Mouse (Mus musculus): ENCODE data around the gene Srp72.
"Not testable (repeated sequence)": the region's sequence is repeated elsewhere in the genome, so short reads cannot be mapped to it uniquely, and the experiment has no call there.

Srp72 gene

GRCm38 (mm10) chr5:76964651-76965050, 9.8 kb upstream of the Srp72 start:
- no peak for DNase-seq (ENCODE audit: low read depth, low spot score)

- no peak for DNase-seq (ENCODE audit: low read depth, low spot score)
Measured at GRCm38 (mm10) chr5:76969250-76969649, 5.2 kb upstream of the Srp72 start.

GRCm38 (mm10) chr5:76971115-76971514, 3.4 kb upstream of the Srp72 start:
- not testable (repeated sequence) for DNase-seq (ENCODE audit: low read depth, low spot score)

- no peak for DNase-seq (ENCODE audit: low read depth, low spot score)
Measured at GRCm38 (mm10) chr5:76973488-76973887, 995 bp upstream of the Srp72 start.

- no peak for DNase-seq (ENCODE audit: low read depth, low spot score)
Measured at GRCm38 (mm10) chr5:76974207-76974553, 303 bp upstream of the Srp72 start.

- peak; percentile 25 for DNase-seq (ENCODE audit: low read depth, low spot score)
Measured at GRCm38 (mm10) chr5:76975736-76976135, 1.3 kb downstream of the Srp72 start.

- no peak for DNase-seq (ENCODE audit: low read depth, low spot score)
Measured at GRCm38 (mm10) chr5:76984015-76984414, 9.5 kb downstream of the Srp72 start.

GRCm38 (mm10) chr5:76990789-76991188, 16.3 kb downstream of the Srp72 start:
- no peak for DNase-seq (ENCODE audit: low read depth, low spot score)

- no peak for DNase-seq (ENCODE audit: low read depth, low spot score)
Measured at GRCm38 (mm10) chr5:76993174-76993814, 18.8 kb downstream of the Srp72 start.

- DNase-seq (ENCODE audit: low read depth, low spot score), result no peak
Measured at GRCm38 (mm10) chr5:76998416-76998815, 23.9 kb downstream of the Srp72 start.

GRCm38 (mm10) chr5:77001192-77001591, 26.7 kb downstream of the Srp72 start:
- DNase-seq (ENCODE audit: low read depth, low spot score), result no peak

GRCm38 (mm10) chr5:77004051-77004821, 29.8 kb downstream of the Srp72 start, which contains the start of gene Arl9:
TSS of gene Arl9 (plus strand) at chr5:77004055.
- no peak for DNase-seq (ENCODE audit: low read depth, low spot score)

GRCm38 (mm10) chr5:77010352-77010751, 35.9 kb downstream of the Srp72 start:
- no peak for DNase-seq (ENCODE audit: low read depth, low spot score)

GRCm38 (mm10) chr5:77011082-77011481, 36.6 kb downstream of the Srp72 start:
- no peak for DNase-seq (ENCODE audit: low read depth, low spot score)

- DNase-seq (ENCODE audit: low read depth, low spot score), result no peak
Measured at GRCm38 (mm10) chr5:77013171-77013570, 38.7 kb downstream of the Srp72 start.

GRCm38 (mm10) chr5:77015544-77016482, 41.3 kb downstream of the Srp72 start, which contains the start of gene Thegl:
TSS of gene Thegl (plus strand) at chr5:77016023.
- peak; percentile 73 for DNase-seq (ENCODE audit: low read depth, low spot score)

- DNase-seq (ENCODE audit: low read depth, low spot score), result no peak
Measured at GRCm38 (mm10) chr5:77028034-77028433, 53.6 kb downstream of the Srp72 start.

- DNase-seq (ENCODE audit: low read depth, low spot score), result peak; percentile 36
Measured at GRCm38 (mm10) chr5:77029735-77030134, 55.3 kb downstream of the Srp72 start.

- DNase-seq (ENCODE audit: low read depth, low spot score), result not testable (repeated sequence)
Measured at GRCm38 (mm10) chr5:77035101-77035500, 60.6 kb downstream of the Srp72 start.

- DNase-seq (ENCODE audit: low read depth, low spot score), result no peak
Measured at GRCm38 (mm10) chr5:77038451-77038850, 64.0 kb downstream of the Srp72 start.

- DNase-seq (ENCODE audit: low read depth, low spot score), result no peak
Measured at GRCm38 (mm10) chr5:77039391-77039790, 64.9 kb downstream of the Srp72 start.

- DNase-seq (ENCODE audit: low read depth, low spot score), result no peak
Measured at GRCm38 (mm10) chr5:77044362-77044761, 69.9 kb downstream of the Srp72 start.
